ENCODE assay signal across 10 mouse cellular contexts in genomic region chr6:113458635-113459034, GRCm38 (mm10). TPM values are rescaled to one million over a fixed set of nuclear protein-coding genes. Genes with fewer than 3 reads are reported as not detected.
A peak's percentile ranks its signal among the peaks of the same experiment; 100 is the strongest.
DNase-seq lines count a peak whose midpoint lies in the region; ATAC-seq and TF ChIP-seq lines count a peak whose summit lies in the region.
"Had no signal": no experiment of that assay in that cellular context is flagged by ENCODE, and none has a peak within 500 bp of the region (broad histone marks: within the 10 kb centered on the region; RNA-seq: fewer than 3 reads in every experiment).

No protein-coding gene starts in this region.

- no peak for ATAC-seq in hindbrain, embryonic 12.5 days (ENCODE audit: low FRiP score)
- ATAC-seq: midbrain, embryonic 15.5 days had no signal

- no peaks in the 10 kb centered on the region for H3K36me3 ChIP-seq in thymus, adult 2 months (ENCODE audit: control insufficient read depth, insufficient read depth, low read length)
- H3K36me3 ChIP-seq in hindbrain, embryonic 12.5 days, result no peaks in the 10 kb centered on the region
- H3K36me3 ChIP-seq: midbrain, embryonic 15.5 days had no signal

- no peak for TF ChIP-seq CTCF in thymus, adult 2 months (IDR thresholded peaks at IDR 0.05; ENCODE audit: borderline replicate concordance, control insufficient read depth, extremely low read depth, insufficient read depth, low read length, poor library complexity)

- no peak for TF ChIP-seq POLR2A in thymus, adult 2 months (IDR thresholded peaks at IDR 0.05; ENCODE audit: control insufficient read depth, extremely low read depth, insufficient read depth, low read length, poor library complexity)

- no peaks in the 10 kb centered on the region for H3K9me3 ChIP-seq in hindbrain, embryonic 12.5 days (replicated peaks)
- H3K9me3 ChIP-seq: midbrain, embryonic 15.5 days had no signal

- peak; percentile 19 for DNase-seq in embryo, embryonic 9.5 days (ENCODE audit: extremely low spot score)
- DNase-seq in embryo, embryonic 11 days, result no peak
- peak; percentile 36 to 40 for DNase-seq in cerebellum, postnatal 36 days
- peak; percentile 46 to 77 for DNase-seq in kidney, postnatal 25 days
- peak; percentile 25 for DNase-seq in thymus, adult 2 months
- no peak for DNase-seq in yolk sac, embryonic 10.5 days (ENCODE audit: low spot score)
- no peak for DNase-seq in layer of hippocampus, adult 9-11 months

- no peak overlapping the region for H3K4me2 ChIP-seq in hindbrain, embryonic 12.5 days (replicated peaks)
- H3K4me2 ChIP-seq: midbrain, embryonic 15.5 days had no signal

- H3K27me3 ChIP-seq in thymus, adult 2 months (ENCODE audit: control insufficient read depth, insufficient read depth, low read length), result no peaks in the 10 kb centered on the region
- H3K27me3 ChIP-seq in hindbrain, embryonic 12.5 days, result peaks cover 5% of the 10 kb centered on the region; the same call in 1 of the 2 replicates
- H3K27me3 ChIP-seq: midbrain, embryonic 15.5 days had no signal

- H3K27ac ChIP-seq in thymus, adult 2 months (ENCODE audit: control insufficient read depth, insufficient read depth, low read length), result peak overlapping the region; percentile 82
- H3K27ac ChIP-seq in hindbrain, embryonic 12.5 days, result no peak overlapping the region
- H3K27ac ChIP-seq: midbrain, embryonic 15.5 days had no signal

- H3K9ac ChIP-seq in hindbrain, embryonic 12.5 days, result no peak overlapping the region
- H3K9ac ChIP-seq: midbrain, embryonic 15.5 days had no signal

- 50% methylated on average over 10 of the region's 10 CpGs for WGBS in thymus, adult 2 months
- WGBS in hindbrain, embryonic 12.5 days, result 70% methylated on average over 10 of the region's 10 CpGs

- peaks cover 29% of the 10 kb centered on the region for H3K4me1 ChIP-seq in thymus, adult 2 months (replicated peaks; ENCODE audit: control insufficient read depth, insufficient read depth, low read length)
- no peaks in the 10 kb centered on the region for H3K4me1 ChIP-seq in hindbrain, embryonic 12.5 days
- H3K4me1 ChIP-seq: midbrain, embryonic 15.5 days had no signal

- H3K4me3 ChIP-seq in thymus, adult 2 months (ENCODE audit: control insufficient read depth, insufficient read depth, low read length), result peak overlapping the region; percentile 21
- no peak overlapping the region for H3K4me3 ChIP-seq in hindbrain, embryonic 12.5 days
- H3K4me3 ChIP-seq: midbrain, embryonic 15.5 days had no signal

RNA-seq across cellular contexts. Expression of gene Il17re, which starts 0.4 kb away (rescaled TPM):
- polyA plus RNA-seq in thymus, adult 2 months (2012; rRNA removed), result 22.8 and 32.5 TPM in 2 replicates
- 0.74 and 1.1 TPM in 2 replicates for polyA plus RNA-seq in hindbrain, embryonic 12.5 days (2016; fragmentation: Nextera tagmentation; extraction: Ambion mirVana)
- polyA plus RNA-seq: C2C12 had no signal

RNA-seq across cellular contexts. Expression of gene Il17rc, which starts 12.6 kb away (rescaled TPM):
- 14.3 and 15.4 TPM in 2 replicates for polyA plus RNA-seq in thymus, adult 2 months (2012; rRNA removed)
- 5.4 and 6.0 TPM in 2 replicates for polyA plus RNA-seq in hindbrain, embryonic 12.5 days (2016; fragmentation: Nextera tagmentation; extraction: Ambion mirVana)

RNA-seq across cellular contexts. Expression of gene Jagn1, which starts 16.3 kb away (rescaled TPM):
- polyA plus RNA-seq in thymus, adult 2 months (2012; rRNA removed), result 69.6 and 75.5 TPM in 2 replicates
- 69.2 and 71.3 TPM in 2 replicates for polyA plus RNA-seq in hindbrain, embryonic 12.5 days (2016; fragmentation: Nextera tagmentation; extraction: Ambion mirVana)

RNA-seq across cellular contexts. Expression of gene Cidec, which starts 23.1 kb away (rescaled TPM):
- polyA plus RNA-seq in thymus, adult 2 months (2012; rRNA removed), result 103 and 116 TPM in 2 replicates
- not detected in 2 replicates for polyA plus RNA-seq in hindbrain, embryonic 12.5 days (2016; fragmentation: Nextera tagmentation; extraction: Ambion mirVana)
- polyA plus RNA-seq: C2C12; midbrain, embryonic 15.5 days had no signal

RNA-seq across cellular contexts. Expression of gene Creld1, which starts 24.5 kb away (rescaled TPM):
- 15.2 and 16.1 TPM in 2 replicates for polyA plus RNA-seq in thymus, adult 2 months (2012; rRNA removed)
- polyA plus RNA-seq in hindbrain, embryonic 12.5 days (2016; fragmentation: Nextera tagmentation; extraction: Ambion mirVana), result 47.5 and 54.3 TPM in 2 replicates

Comparison
In these comparisons a context has a peak if more than half of its experiments do, and no peak if none do; other contexts are left out.
1. DNase-seq: peak in embryo, embryonic 9.5 days (single experiment), cerebellum, postnatal 36 days (2 of 2), kidney, postnatal 25 days (2 of 2) and thymus, adult 2 months (single experiment); none in embryo, embryonic 11 days (single experiment), yolk sac, embryonic 10.5 days (single experiment) and layer of hippocampus, adult 9-11 months (single experiment).
2. RNA of gene Il17re, which starts 0.4 kb away (polyA plus RNA-seq): 22.8 to 32.5 TPM in thymus, adult 2 months; 0.74 to 1.1 TPM in hindbrain, embryonic 12.5 days; every median in the first group is over 10 times any median in the second.